Mouse (Mus musculus) midbrain, embryonic 16.5 days (tissue): ENCODE measurements at regions not wholly inside any gene's neighbourhood (a gene's known extent, or its start where the extent isn't known, plus 50 kb on each side); places are given as distances from the start of the nearest gene placed in this dataset.

Experiments used
- ATAC-seq: fragments of 200-750 bp; cut with Nextera tagmentation; 2 replicates; pipeline ENCODE4 v1.8.0; 2017; ENCODE audit warnings: moderate TSS enrichment
- H3K27ac ChIP-seq: fragments of 300-500 bp; sonication (generic); 2 replicates; pipeline ENCODE4 v1.5.1; 2014; ENCODE audit warnings: mild to moderate bottlenecking, low read length, mixed read lengths
- H3K27me3 ChIP-seq: fragments of 300-500 bp; sonication (generic); 2 replicates; pipeline ENCODE4 v1.6.1; 2014; ENCODE audit warnings: low read depth, low read length, mixed read lengths; ENCODE audit not compliant: control insufficient read depth, insufficient read depth
- H3K36me3 ChIP-seq: fragments of 300-500 bp; sonication (generic); 2 replicates; pipeline ENCODE4 v1.6.1; 2014; ENCODE audit warnings: mild to moderate bottlenecking, low read length, moderate library complexity, mixed read lengths; ENCODE audit not compliant: control insufficient read depth, insufficient read depth
- H3K4me1 ChIP-seq: fragments of 300-500 bp; sonication (generic); 2 replicates; pipeline ENCODE4 v1.6.1; 2014; ENCODE audit warnings: mild to moderate bottlenecking, low read length, mixed read lengths; ENCODE audit not compliant: control insufficient read depth, insufficient read depth
- H3K4me2 ChIP-seq: fragments of 300-500 bp; sonication (generic); 2 replicates; pipeline ENCODE4 v1.6.1; 2014; ENCODE audit warnings: mild to moderate bottlenecking, low read length, mixed read lengths
- H3K4me3 ChIP-seq: fragments of 300-500 bp; sonication (generic); 2 replicates; pipeline ENCODE4 v1.5.1; 2014; ENCODE audit warnings: low read depth, mild to moderate bottlenecking, low read length, moderate library complexity, mixed read lengths
- H3K9ac ChIP-seq: fragments of 300-500 bp; sonication (generic); 2 replicates; pipeline ENCODE4 v1.6.1; 2014; ENCODE audit warnings: low read depth, low read length, mixed read lengths
- H3K9me3 ChIP-seq: fragments of 300-500 bp; sonication (generic); replicated peaks from 2 replicates; pipeline ENCODE4 v1.6.1; 2014; ENCODE audit warnings: mild to moderate bottlenecking, low read length, mixed read lengths; ENCODE audit not compliant: control insufficient read depth, poor library complexity, severe bottlenecking
- WGBS: fragments of 180-500 bp; shearing (Covaris S2); extraction: QIAGEN DNeasy Blood & Tissue Kit; methylation state at CpG from one replicate; pipeline ENCODE4 v1.1.7; 2014; 5-methylcytosine and 5-hydroxymethylcytosine counted together

DNA sequence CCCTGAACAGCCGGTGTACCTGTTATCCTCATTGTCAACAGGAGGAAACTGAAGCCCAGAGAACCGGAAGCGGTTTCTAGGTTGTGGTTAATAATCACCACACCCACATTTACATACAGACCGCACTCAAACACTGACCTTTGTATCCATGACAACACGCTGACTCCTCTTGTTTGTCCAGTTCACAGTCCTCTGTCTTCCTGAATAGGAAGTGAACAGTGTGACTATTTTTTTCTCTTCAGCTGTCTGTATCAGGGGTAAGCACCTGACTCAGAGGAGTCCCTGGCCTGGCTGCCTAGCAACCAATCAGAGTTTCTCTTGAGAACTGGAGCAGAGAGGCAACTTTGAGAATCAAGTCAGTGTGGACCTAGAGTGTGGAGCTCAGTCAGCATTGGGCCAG is 193.5 kb upstream of the Lrfn2 start:
- no peaks in the 10 kb centered on the region for H3K9me3 ChIP-seq
- H3K27me3 ChIP-seq: no peaks in the 10 kb centered on the region
- no peak for ATAC-seq
- WGBS: 66% methylated on average over 5 of the region's 5 CpGs
- no peak overlapping the region for H3K4me3 ChIP-seq
- peaks cover 5% of the 10 kb centered on the region for H3K4me1 ChIP-seq
- H3K36me3 ChIP-seq: no peaks in the 10 kb centered on the region
- H3K4me2 ChIP-seq: no peak overlapping the region
- no peak overlapping the region for H3K9ac ChIP-seq
- no peak overlapping the region for H3K27ac ChIP-seq

DNA sequence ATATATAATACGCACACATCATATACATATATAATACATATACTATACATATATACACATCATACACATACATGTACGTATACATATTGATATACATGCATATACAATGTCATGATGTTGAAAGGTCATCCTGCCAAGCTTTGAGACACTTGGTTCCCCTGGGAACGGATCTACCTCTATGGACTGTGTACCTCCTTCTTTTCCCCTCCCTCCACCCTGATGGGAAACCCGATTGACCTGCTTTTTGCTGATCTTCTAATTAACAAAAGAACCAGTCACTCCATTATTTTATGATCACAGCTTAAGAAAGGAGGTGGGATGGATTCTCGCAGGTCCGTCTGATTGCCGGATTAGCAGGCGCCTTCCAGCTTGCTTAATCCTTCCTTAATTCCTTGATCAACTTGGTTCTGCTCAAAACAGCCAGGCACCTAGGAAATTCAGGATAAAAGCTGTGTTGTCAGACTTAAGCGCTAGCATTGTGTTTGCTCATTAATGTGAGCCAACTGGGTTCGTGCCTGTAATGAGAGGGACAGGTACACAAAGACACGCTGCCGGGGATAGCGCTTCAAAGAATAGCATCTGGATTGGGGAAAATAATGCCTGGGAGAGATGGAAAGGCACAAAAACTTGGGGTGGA is 189.3 kb upstream of the Lrfn2 start:
- 22% methylated on average over 13 of the region's 13 CpGs for WGBS
- no peak overlapping the region for H3K9ac ChIP-seq
- H3K4me3 ChIP-seq: no peak overlapping the region
- H3K9me3 ChIP-seq: no peaks in the 10 kb centered on the region
- H3K27me3 ChIP-seq: no peaks in the 10 kb centered on the region
- no peaks in the 10 kb centered on the region for H3K36me3 ChIP-seq
- ATAC-seq: no peak
- peaks cover 5% of the 10 kb centered on the region for H3K4me1 ChIP-seq
- H3K4me2 ChIP-seq: 0 out of 2 replicates have a peak overlapping the region, but pooled peaks have one; percentile 7
- no peak overlapping the region for H3K27ac ChIP-seq

DNA sequence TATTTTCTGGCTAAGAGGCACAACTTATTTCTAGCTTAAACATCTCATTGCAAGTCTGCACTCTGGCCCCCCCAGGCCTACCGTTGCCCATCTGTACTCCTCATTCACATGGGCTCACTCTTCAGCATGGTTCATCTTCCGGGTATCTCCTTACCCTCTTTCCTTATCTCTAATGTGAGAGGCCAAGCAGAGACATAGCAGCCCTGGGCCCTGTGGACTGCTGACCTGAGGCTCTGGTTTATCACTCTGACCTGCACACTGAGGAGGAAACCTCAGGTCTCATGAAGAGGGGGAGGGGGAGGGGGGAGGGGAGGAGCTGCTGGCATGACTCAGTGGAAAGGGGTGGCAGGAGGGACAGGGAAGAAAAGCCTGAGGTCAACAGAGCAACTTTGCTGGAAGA is 162.1 kb upstream of the Lrfn2 start:
- Histone ChIP-seq H3K4me1 (peaks cover 33% of the 10 kb centered on the region), H3K27ac (no peak overlapping the region), H3K27me3 (no peaks in the 10 kb centered on the region), H3K4me2 (no peak overlapping the region), H3K36me3 (no peaks in the 10 kb centered on the region), H3K9me3 (no peaks in the 10 kb centered on the region), H3K9ac (no peak overlapping the region), H3K4me3 (no peak overlapping the region)
- 94% methylated on average over 2 of the region's 2 CpGs for WGBS
- ATAC-seq: no peak

DNA sequence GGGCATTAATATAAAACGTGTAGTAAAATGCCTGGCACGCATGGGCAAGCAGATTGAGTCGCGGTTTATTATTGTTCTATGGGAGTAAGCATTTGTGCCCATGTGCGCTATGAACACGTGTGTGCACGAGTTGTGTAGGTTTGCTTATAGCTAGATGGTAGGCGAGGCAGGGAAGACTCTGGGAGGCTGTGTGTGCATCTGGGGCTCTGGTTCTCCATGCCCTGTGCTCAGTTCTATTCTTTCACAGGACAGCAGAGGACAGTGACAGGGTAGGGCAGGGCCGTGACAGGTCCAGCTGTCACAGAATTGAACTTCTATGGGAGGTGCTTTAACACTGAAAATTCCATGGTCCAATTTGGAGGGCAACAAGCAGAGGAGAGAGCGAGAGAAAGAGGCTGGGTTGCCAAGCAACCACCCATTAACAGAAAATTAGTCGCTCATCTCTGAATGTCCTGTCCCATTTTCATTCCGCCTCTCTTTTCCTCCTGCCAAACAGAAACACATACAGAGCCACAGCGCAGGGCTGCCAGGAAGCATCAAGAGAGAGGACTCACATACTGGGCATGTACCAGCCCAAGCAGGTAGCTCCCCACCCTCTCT is 160.4 kb upstream of the Lrfn2 start:
- 41% methylated on average over 13 of the region's 13 CpGs for WGBS
- Histone ChIP-seq H3K9ac (no peak overlapping the region), H3K27me3 (no peaks in the 10 kb centered on the region), H3K4me2 (peak overlapping the region; percentile 22; the same call in 1 of the 2 replicates), H3K4me3 (no peak overlapping the region), H3K27ac (peak overlapping the region; percentile 70), H3K36me3 (no peaks in the 10 kb centered on the region), H3K9me3 (no peaks in the 10 kb centered on the region), H3K4me1 (peaks cover 48% of the 10 kb centered on the region)
- peak; percentile 49 for ATAC-seq

DNA sequence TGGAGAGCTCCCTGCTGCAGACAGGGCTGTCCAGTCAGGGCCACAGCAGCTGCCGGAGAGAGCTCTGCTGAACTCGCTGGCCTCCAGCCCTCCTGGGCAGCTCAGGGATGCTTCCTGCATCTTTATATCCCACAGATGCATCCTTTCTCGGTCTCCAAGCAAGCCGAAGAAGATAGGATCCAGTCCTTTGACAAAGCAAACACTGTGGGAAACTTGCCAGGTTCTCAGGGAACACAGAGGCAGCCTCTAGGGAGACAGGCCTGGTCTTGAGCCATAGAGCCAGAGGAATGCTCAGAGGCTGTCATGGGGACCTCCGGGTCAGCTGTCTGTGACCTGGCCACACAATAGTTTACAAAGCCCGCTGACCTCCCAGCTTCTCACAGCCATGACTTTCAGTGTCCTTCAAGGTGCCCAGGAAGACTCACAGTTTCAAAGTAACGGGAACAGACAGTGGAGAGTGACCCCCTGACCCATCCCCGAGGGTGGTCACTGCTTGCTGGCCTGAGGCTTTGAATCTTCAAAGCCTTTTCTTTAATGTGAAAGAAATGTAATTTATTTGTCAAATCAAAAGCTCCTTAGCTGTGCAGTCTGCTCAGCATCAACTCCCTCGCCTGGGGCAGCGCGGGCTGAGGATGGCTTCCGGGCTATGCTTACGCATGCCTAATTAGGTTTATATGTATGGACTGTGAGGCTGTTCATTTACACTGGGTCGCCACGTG is 157.8 kb upstream of the Lrfn2 start:
- 9% methylated on average over 15 of the region's 15 CpGs for WGBS
- Histone ChIP-seq H3K27ac (peak overlapping the region; percentile 1; the same call in 1 of the 2 replicates), H3K4me1 (peaks cover 48% of the 10 kb centered on the region), H3K4me3 (no peak overlapping the region), H3K4me2 (no peak overlapping the region), H3K27me3 (no peaks in the 10 kb centered on the region), H3K9ac (no peak overlapping the region), H3K9me3 (no peaks in the 10 kb centered on the region), H3K36me3 (no peaks in the 10 kb centered on the region)
- ATAC-seq: peak; percentile 41

DNA sequence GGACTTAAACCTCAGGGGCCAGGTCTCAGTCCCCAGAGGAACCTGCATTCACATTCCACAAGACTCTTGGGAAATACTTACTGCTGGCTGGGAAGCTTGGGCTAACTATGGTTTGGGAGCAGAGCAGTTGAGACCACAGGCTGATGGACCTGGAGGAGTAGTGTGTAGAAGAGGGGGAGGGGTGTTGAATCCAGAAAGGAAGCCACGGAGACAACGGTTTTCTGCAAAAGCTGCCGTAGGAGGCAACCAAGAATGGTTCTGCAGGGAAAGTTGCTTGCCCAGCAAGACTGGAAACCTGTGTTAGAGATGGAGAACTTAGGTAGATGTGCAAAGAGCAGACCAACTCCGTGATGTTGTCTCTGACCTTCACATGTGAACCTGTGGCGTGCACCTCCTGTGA is 156.7 kb upstream of the Lrfn2 start:
- no peaks in the 10 kb centered on the region for H3K36me3 ChIP-seq
- H3K27me3 ChIP-seq: no peaks in the 10 kb centered on the region
- H3K9ac ChIP-seq: no peak overlapping the region
- no peak overlapping the region for H3K4me2 ChIP-seq
- 71% methylated on average over 5 of the region's 5 CpGs for WGBS
- no peak overlapping the region for H3K4me3 ChIP-seq
- no peak for ATAC-seq
- peaks cover 48% of the 10 kb centered on the region for H3K4me1 ChIP-seq
- H3K27ac ChIP-seq: no peak overlapping the region; the same call in 1 of the 2 replicates
- H3K9me3 ChIP-seq: no peaks in the 10 kb centered on the region

DNA sequence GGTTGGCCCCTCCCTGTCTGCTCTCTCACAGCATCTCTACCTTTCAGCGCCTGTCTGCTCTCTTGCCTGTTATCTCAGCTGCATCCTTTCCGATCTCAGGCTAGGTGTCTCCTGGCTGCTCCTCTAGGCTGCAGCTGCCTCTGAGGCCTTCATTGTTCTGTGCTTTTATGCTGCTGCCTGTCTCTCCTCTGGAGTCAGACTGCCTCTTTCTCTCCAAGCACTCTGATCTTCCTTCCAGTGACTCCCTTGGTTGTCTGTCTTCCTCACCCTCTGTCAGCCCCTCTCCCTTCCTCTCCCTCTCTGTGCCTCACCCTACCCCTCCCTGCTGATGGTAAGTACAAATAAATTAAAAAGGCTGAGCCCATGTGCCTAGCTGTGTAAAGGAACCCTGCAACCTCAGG is 155.7 kb upstream of the Lrfn2 start:
- Histone ChIP-seq H3K9ac (no peak overlapping the region), H3K27ac (peak overlapping the region; percentile 62), H3K27me3 (no peaks in the 10 kb centered on the region), H3K4me3 (no peak overlapping the region), H3K9me3 (no peaks in the 10 kb centered on the region), H3K4me1 (peaks cover 46% of the 10 kb centered on the region), H3K36me3 (no peaks in the 10 kb centered on the region), H3K4me2 (no peak overlapping the region)
- peak; percentile 64 for ATAC-seq
- WGBS: 2% methylated on average over 2 of the region's 2 CpGs

DNA sequence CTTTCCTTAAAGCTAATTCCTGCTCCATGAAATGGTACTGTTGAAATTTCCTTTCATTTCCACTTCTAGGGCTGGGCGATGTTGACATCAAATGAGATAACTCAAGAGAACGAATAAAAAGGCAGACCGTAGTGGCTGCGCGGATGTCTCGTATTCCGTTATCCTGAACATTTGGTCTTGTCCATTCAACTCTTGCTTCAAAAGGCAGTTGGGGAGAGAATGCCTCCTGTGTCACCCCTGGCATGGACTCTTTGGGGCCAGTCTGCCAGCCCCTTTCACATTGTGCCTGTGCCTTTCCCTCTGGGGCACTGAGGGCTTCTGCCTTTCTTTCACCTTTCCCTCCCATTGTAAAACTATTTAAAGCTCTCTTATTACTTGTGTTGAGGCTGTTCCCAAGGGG is 152.0 kb upstream of the Lrfn2 start:
- no peak overlapping the region for H3K9ac ChIP-seq
- ATAC-seq: no peak
- peaks cover 18% of the 10 kb centered on the region for H3K4me1 ChIP-seq
- H3K36me3 ChIP-seq: no peaks in the 10 kb centered on the region
- no peak overlapping the region for H3K27ac ChIP-seq
- WGBS: 82% methylated on average over 7 of the region's 7 CpGs
- no peaks in the 10 kb centered on the region for H3K27me3 ChIP-seq
- no peak overlapping the region for H3K4me3 ChIP-seq
- no peaks in the 10 kb centered on the region for H3K9me3 ChIP-seq
- H3K4me2 ChIP-seq: no peak overlapping the region

DNA sequence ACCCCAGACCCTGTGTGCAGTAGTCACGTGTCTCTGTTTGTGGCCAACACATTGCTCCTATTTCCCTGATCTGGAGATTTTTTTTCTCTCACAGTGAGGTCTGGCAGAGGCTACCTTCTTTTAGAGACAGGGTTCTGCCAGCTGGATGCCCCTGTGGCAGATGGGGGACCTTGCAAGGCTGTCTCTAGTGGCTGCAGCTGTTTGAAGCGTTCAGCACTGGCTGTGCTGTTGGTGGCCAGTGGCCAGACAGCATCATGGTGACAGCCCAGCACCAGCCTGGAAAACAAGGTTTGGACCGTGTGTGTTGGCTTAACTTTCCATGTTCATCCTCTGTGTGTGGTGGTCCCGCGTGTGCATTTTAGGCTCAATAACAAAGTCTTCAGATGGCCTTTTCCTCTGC is 147.8 kb upstream of the Lrfn2 start:
- Histone ChIP-seq H3K4me1 (0 out of 2 replicates have a peak, but pooled peaks cover 3% of the 10 kb centered on the region), H3K9me3 (no peaks in the 10 kb centered on the region), H3K36me3 (no peaks in the 10 kb centered on the region), H3K27me3 (no peaks in the 10 kb centered on the region), H3K9ac (no peak overlapping the region), H3K27ac (no peak overlapping the region), H3K4me2 (no peak overlapping the region), H3K4me3 (no peak overlapping the region)
- 64% methylated on average over 5 of the region's 5 CpGs for WGBS
- ATAC-seq: no peak
